Mouse (Mus musculus) erythroblast, embryonic 14.5 days (primary cell): ENCODE results near the gene Crygs. TPM values are rescaled to one million over a fixed set of nuclear protein-coding genes. Genes with fewer than 3 reads are reported as not detected.

ENCODE experiments used
- H3K27me3 ChIP-seq: 2 replicates; pipeline ENCODE4 v1.6.1; 2012; ENCODE audit warnings: inconsistent platforms; ENCODE audit not compliant: control insufficient read depth
- H3K36me3 ChIP-seq: 2 replicates; pipeline ENCODE4 v1.6.1; 2012; ENCODE audit warnings: mild to moderate bottlenecking, inconsistent platforms; ENCODE audit not compliant: control insufficient read depth
- H3K4me1 ChIP-seq: 2 replicates; pipeline ENCODE4 v1.6.1; 2012; ENCODE audit warnings: inconsistent platforms; ENCODE audit not compliant: control insufficient read depth
- H3K4me3 ChIP-seq: replicated peaks from 2 replicates; pipeline ENCODE3; 2012; ENCODE audit warnings: moderate library complexity, mild to moderate bottlenecking, inconsistent platforms
- H3K9me3 ChIP-seq: 2 replicates; pipeline ENCODE4 v1.6.1; 2012; ENCODE audit warnings: low read length, inconsistent platforms, mixed read lengths; ENCODE audit not compliant: control insufficient read depth
- GATA1 ChIP-seq: IDR thresholded peaks from 2 replicates; pipeline ENCODE4 v1.6.1; 2012; ENCODE audit warnings: low read length, inconsistent platforms, mixed read lengths
- TAL1 ChIP-seq: IDR thresholded peaks from 3 replicates; pipeline ENCODE4 v1.6.1; 2012; ENCODE audit warnings: low read length, inconsistent platforms, mixed read lengths
- polyA plus RNA-seq: library from polyadenylated mRNA; stranded (reverse); fragments of >175 nt; gene quantifications from 2 replicates; pipeline ENCODE4 v1.2.3, GENCODE M21; 2012

Gene Crygs
- polyA plus RNA-seq, result not detected in 2 replicates

DNA sequence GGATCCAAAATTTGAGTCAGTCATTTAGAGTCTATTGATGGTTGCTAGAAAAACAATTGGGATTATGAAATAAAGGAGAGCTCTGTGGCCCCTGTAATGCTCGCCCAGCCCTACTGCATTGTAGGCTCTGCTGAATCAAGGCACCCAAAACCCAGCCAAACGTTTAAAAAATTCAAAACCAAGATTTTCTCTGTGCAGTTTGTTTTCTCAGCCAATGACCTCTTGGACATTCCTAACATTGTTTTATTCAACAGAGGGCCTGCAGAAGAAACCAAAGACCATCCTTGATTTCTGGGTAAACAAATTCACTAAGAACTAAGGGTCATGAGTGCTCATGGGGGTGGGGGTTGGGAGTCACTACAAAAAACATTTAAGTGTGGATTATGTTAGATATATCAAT lies at the start of gene Crygs:
Crygs (minus strand) TSS at position 101 of the 400 bp plus-strand sequence.
- Histone ChIP-seq H3K36me3 (peaks cover 41% of the 10 kb centered on the region), H3K4me1 (peaks cover 2% of the 10 kb centered on the region; the same call in 1 of the 2 replicates), H3K9me3 (no peaks in the 10 kb centered on the region), H3K27me3 (peaks cover 2% of the 10 kb centered on the region; the same call in 1 of the 2 replicates), H3K4me3 (no peak within 1 kb of the TSS)
- TF ChIP-seq TAL1 (no peak), GATA1 (no peak)

- Histone ChIP-seq H3K4me1 (peaks cover 63% of the 10 kb centered on the region), H3K27me3 (no peaks in the 10 kb centered on the region), H3K36me3 (peaks cover 62% of the 10 kb centered on the region), H3K9me3 (no peaks in the 10 kb centered on the region), H3K4me3 (peak within 1 kb of the TSS; percentile 90)
- TF ChIP-seq TAL1, result no peak
- no peak for TF ChIP-seq GATA1
Measured at GRCm38 (mm10) chr16:22857431-22858113, 46.2 kb upstream of the Crygs start, which contains the start of the genes Tbccd1 and Dnajb11. Tbccd1 (minus strand) TSS chr16:22857669. Dnajb11 (plus strand) TSS chr16:22857845.

DNA sequence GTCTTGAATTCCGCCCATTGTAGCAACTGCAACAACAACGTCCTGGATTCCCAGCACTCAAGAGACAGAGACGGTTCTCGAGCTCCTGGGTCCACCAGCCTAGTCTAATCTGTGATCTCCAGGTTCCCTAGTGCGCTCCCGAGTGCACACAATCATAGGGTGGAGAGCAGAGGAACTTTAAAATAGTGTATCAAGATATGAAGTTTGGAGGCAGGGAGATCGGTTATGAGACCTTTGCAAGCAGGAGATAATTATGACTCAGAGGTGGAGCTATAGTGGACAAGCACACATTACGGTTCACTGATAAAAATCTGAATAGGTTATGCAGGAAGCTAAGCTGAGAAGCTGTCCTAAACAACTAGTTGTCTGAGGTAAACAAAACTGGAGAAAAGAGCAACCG lies 45.4 kb upstream of the Crygs start:
- peaks cover 62% of the 10 kb centered on the region for H3K36me3 ChIP-seq
- TF ChIP-seq TAL1 (no peak), GATA1 (peak; percentile 65)
- no peaks in the 10 kb centered on the region for H3K27me3 ChIP-seq
- H3K4me3 ChIP-seq, result peak overlapping the region; percentile 90
- peaks cover 71% of the 10 kb centered on the region for H3K4me1 ChIP-seq
- no peaks in the 10 kb centered on the region for H3K9me3 ChIP-seq

- Histone ChIP-seq H3K27me3 (no peaks in the 10 kb centered on the region), H3K9me3 (no peaks in the 10 kb centered on the region), H3K4me3 (peak overlapping the region; percentile 69), H3K36me3 (peaks cover 77% of the 10 kb centered on the region), H3K4me1 (peaks cover 73% of the 10 kb centered on the region)
- TF ChIP-seq GATA1 (no peak), TAL1 (no peak; the same call in 2 of the 3 replicates)
Measured at GRCm38 (mm10) chr16:22852709-22853108, 41.3 kb upstream of the Crygs start.

DNA sequence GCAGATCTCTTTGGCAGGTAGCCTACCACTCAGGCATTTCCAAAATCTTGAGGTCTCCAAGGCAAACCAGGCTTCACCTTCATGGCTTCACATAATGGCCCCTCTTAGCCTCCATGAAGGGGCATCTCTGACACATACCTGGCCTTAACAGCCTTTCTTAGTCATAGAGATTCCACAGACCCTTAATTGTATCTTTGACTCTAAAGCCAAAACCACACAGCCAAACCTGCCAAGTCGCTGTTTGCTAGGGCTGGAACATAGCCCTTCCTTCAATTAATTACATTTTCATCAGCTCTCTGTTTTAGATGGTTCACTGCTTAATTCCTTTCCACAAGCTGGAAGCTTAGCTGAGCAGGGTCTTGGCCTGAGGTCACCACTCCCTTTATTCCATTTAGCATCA lies 37.0 kb upstream of the Crygs start:
- TF ChIP-seq TAL1 (no peak), GATA1 (no peak)

GRCm38 (mm10) chr16:22847686-22848085 lies 36.3 kb upstream of the Crygs start:
- Histone ChIP-seq H3K27me3 (no peaks in the 10 kb centered on the region), H3K9me3 (no peaks in the 10 kb centered on the region), H3K4me1 (peaks cover 71% of the 10 kb centered on the region), H3K36me3 (peaks cover 83% of the 10 kb centered on the region), H3K4me3 (no peak overlapping the region)
- TF ChIP-seq GATA1, result no peak
- TF ChIP-seq TAL1, result no peak

More for the DNA sequence above, 37.0 kb upstream of the Crygs start:
- Histone ChIP-seq H3K36me3 (peaks cover 86% of the 10 kb centered on the region), H3K4me3 (no peak overlapping the region), H3K27me3 (no peaks in the 10 kb centered on the region), H3K4me1 (peaks cover 73% of the 10 kb centered on the region), H3K9me3 (no peaks in the 10 kb centered on the region)

DNA sequence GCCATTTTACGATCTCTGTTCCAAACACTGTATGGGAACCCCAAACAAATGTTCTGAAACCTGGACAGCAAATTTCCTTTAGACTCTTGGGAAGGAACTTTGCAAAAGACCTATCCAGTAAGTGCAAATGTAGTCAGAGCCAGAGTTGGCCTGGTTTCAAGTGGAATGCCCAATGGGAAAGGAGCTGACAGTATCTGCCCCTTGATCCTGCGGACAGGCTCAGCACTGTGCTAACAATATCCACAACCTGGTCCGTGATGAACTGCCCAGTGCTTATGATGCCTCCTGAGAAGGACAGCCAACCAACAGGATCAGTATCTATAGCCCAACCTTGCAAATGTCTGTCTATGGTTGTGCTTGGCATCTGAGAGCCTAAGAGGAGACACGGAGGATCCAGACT lies 34.1 kb upstream of the Crygs start:
- H3K4me1 ChIP-seq, result peaks cover 55% of the 10 kb centered on the region
- peaks cover 83% of the 10 kb centered on the region for H3K36me3 ChIP-seq
- no peaks in the 10 kb centered on the region for H3K9me3 ChIP-seq
- H3K4me3 ChIP-seq, result no peak overlapping the region
- no peaks in the 10 kb centered on the region for H3K27me3 ChIP-seq
- no peak for TF ChIP-seq GATA1
- no peak for TF ChIP-seq TAL1

DNA sequence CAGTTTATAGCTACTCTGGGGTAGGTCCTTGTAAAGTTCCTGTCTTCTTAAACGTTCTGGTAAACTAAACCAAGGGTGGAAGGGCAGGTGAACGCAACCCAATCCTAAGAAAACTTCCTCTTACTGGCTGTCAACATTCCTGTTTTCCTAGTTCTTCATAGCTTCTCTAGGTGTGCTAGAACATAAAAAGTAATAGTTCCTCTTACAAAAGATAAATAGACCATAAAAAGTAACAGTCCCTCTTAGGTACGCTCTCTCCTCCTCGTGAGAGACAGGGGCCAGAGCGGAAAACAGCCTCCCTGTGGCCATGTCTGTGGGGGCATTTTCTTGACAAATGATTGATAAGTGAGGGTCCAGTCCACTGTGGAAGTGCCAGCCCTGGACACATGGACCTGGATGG lies 33.5 kb upstream of the Crygs start:
- H3K36me3 ChIP-seq, result peaks cover 83% of the 10 kb centered on the region
- H3K9me3 ChIP-seq, result no peaks in the 10 kb centered on the region
- H3K4me3 ChIP-seq, result peak overlapping the region; percentile 64
- H3K4me1 ChIP-seq, result peaks cover 51% of the 10 kb centered on the region
- TF ChIP-seq TAL1, result no peak
- no peak for TF ChIP-seq GATA1
- H3K27me3 ChIP-seq, result no peaks in the 10 kb centered on the region

DNA sequence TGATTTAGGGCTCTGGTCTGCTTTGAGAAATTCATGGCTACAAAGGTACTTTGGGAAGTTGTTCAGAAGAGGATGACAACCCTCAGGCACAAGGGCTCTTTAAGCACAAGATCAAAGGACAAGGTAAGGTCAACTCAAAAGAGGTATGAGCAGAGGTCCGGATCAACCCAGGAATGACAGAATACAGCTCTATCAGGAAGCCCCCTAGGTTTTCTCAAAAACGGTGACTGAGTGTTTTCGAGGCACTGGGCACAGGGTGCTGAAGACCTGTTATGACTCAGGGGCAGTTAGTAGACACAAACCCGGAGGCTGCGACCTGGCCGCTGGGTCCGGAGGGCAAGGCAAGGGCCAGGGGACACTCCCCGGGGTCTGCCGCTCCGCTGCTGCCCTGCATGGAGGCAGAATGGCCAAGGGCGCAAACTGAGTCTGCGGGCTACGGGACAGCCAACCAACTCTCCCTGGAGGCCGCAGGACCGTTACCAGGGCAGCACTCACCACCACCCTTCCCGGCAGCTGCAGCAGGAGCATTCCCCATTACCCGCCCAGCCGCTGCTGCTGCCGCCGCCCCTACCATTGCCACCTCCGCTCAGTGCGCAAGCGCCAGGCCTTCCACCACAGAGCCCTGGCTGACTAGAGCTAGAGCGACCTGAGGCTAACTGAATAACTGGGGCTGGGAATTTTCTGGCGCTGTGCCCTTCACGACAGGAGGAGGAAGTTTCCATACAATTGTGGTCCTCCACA lies 32.9 kb upstream of the Crygs start:
- no peak for TF ChIP-seq TAL1
- no peak for TF ChIP-seq GATA1
- Histone ChIP-seq H3K4me3 (peak overlapping the region; percentile 64), H3K27me3 (no peaks in the 10 kb centered on the region), H3K36me3 (peaks cover 83% of the 10 kb centered on the region), H3K4me1 (peaks cover 49% of the 10 kb centered on the region), H3K9me3 (no peaks in the 10 kb centered on the region)
